Mouse (Mus musculus) myocyte (in vitro differentiated cells): Measurements from ENCODE around the gene Tmem213. TPM values are rescaled to one million over a fixed set of nuclear protein-coding genes. Genes with fewer than 3 reads are reported as not detected.

Experiments used
- H3K27me3 ChIP-seq: one replicate; pipeline ENCODE4 v1.6.1; 2011; ENCODE audit not compliant: control insufficient read depth, insufficient read depth, insufficient read length
- H3K36me3 ChIP-seq: one replicate; pipeline ENCODE4 v1.6.1; 2011; ENCODE audit not compliant: control insufficient read depth, insufficient read depth
- H3K4me2 ChIP-seq: one replicate; pipeline ENCODE4 v1.6.1; 2011; ENCODE audit warnings: low read depth, control low read depth
- H3K4me3 ChIP-seq: one replicate; pipeline ENCODE4 v1.5.1; 2011; ENCODE audit warnings: mild to moderate bottlenecking, control low read depth, moderate library complexity
- H3K79me2 ChIP-seq: one replicate; pipeline ENCODE4 v1.6.1; 2011; ENCODE audit not compliant: control insufficient read depth, insufficient read depth
- H3ac ChIP-seq: one replicate; pipeline ENCODE4 v1.6.1; 2011; ENCODE audit not compliant: control insufficient read depth, insufficient read length
- CEBPB ChIP-seq: IDR thresholded peaks from 2 replicates; pipeline ENCODE4 v1.6.1; 2011; ENCODE audit warnings: mild to moderate bottlenecking, moderate library complexity; ENCODE audit not compliant: poor library complexity, insufficient read depth, severe bottlenecking
- E2F4 ChIP-seq: IDR thresholded peaks from one replicate; pipeline ENCODE4 v1.6.1; 2011; ENCODE audit warnings: mild to moderate bottlenecking, control low read depth, moderate library complexity; ENCODE audit not compliant: insufficient read depth
- MAX ChIP-seq: IDR thresholded peaks from one replicate; pipeline ENCODE4 v1.6.1; 2011; ENCODE audit warnings: low read depth, mild to moderate bottlenecking, control low read depth
- MYOD1 ChIP-seq, 3 experiments: IDR thresholded peaks; one replicate each; pipeline ENCODE4 v1.6.1; 2011; ENCODE audit warnings: control low read depth in 2 of 3, low read depth in 2 of 3, mild to moderate bottlenecking in 2 of 3, moderate library complexity in 1 of 3; ENCODE audit not compliant: insufficient read length in 2 of 3, control insufficient read depth in 1 of 3
- MYOG ChIP-seq, 3 experiments: IDR thresholded peaks; one replicate each; pipeline ENCODE4 v1.6.1; 2011; ENCODE audit warnings: control low read depth in 2 of 3, low read depth in 2 of 3, mild to moderate bottlenecking in 2 of 3; ENCODE audit not compliant: insufficient read length in 2 of 3, control insufficient read depth in 1 of 3, insufficient read depth in 1 of 3
- POLR2A ChIP-seq: IDR thresholded peaks from one replicate; pipeline ENCODE4 v1.6.1; 2011; ENCODE audit warnings: low read depth, mild to moderate bottlenecking, control low read depth, moderate library complexity; ENCODE audit not compliant: insufficient read length
- POLR2AphosphoS2 ChIP-seq: IDR thresholded peaks from one replicate; pipeline ENCODE4 v1.6.1; 2011; ENCODE audit warnings: low read depth, control low read depth; ENCODE audit not compliant: insufficient read length
- REST ChIP-seq: IDR thresholded peaks from one replicate; pipeline ENCODE4 v1.6.1; 2011; ENCODE audit warnings: mild to moderate bottlenecking, control low read depth, moderate library complexity; ENCODE audit not compliant: insufficient read depth, insufficient read length
- SRF ChIP-seq: IDR thresholded peaks from one replicate; pipeline ENCODE4 v1.6.1; 2011; ENCODE audit warnings: low read depth; ENCODE audit not compliant: control insufficient read depth, insufficient read length
- TCF12 ChIP-seq: IDR thresholded peaks from one replicate; pipeline ENCODE4 v1.6.1; 2011; ENCODE audit warnings: mild to moderate bottlenecking, control low read depth; ENCODE audit not compliant: poor library complexity, insufficient read depth, severe bottlenecking
- TCF3 ChIP-seq: IDR thresholded peaks from one replicate; pipeline ENCODE4 v1.6.1; 2011; ENCODE audit warnings: low read depth, control low read depth; ENCODE audit not compliant: insufficient read length
- USF1 ChIP-seq: IDR thresholded peaks from one replicate; pipeline ENCODE4 v1.6.1; 2011; ENCODE audit warnings: low read depth, mild to moderate bottlenecking, control low read depth, moderate library complexity
- polyA plus RNA-seq: library from polyadenylated mRNA; unstranded; fragments of >200 nt; fragmentation: generic; extraction: Trizol; gene quantifications from one replicate; pipeline ENCODE4 v1.2.1, GENCODE M21; 2012; ENCODE audit warnings: missing spikeins

Gene Tmem213
- polyA plus RNA-seq, 1 experiment = not detected

DNA sequence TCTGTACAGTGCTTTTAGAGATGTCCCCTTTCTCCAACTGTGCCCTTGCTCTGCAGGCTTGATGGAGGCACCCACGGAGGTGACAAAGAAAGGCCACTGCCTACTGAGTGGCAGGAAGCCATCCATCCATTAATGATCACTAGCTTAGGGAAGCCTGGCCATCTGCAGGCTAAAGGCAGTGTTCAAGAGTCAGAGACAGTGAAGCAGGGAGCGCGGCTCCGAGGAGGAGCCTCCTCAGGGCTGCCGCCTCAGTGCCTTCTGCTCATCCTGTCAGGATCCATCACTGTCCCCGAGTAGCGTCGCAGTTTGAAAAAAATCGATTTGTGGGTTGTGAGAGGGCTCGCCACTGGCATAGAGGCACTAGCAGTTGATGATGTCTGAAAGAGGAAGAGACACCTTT, 39.6 kb downstream of the Tmem213 start:
- no peak overlapping the region for H3K4me2 ChIP-seq
- H3ac ChIP-seq = no peak overlapping the region
- no peaks in the 10 kb centered on the region for H3K79me2 ChIP-seq
- no peaks in the 10 kb centered on the region for H3K27me3 ChIP-seq
- H3K4me3 ChIP-seq = no peak overlapping the region
- TF ChIP-seq USF1 (no peak), POLR2A (no peak), REST (no peak), MYOD1 (IDR thresholded peaks at IDR 0.05; ENCODE audit: control insufficient read depth in 1 of 3, insufficient read length in 2 of 3, low read depth in 2 of 3) (no peak), E2F4 (no peak), POLR2AphosphoS2 (no peak), MAX (no peak), TCF12 (no peak), SRF (no peak)
- no peaks in the 10 kb centered on the region for H3K36me3 ChIP-seq

DNA sequence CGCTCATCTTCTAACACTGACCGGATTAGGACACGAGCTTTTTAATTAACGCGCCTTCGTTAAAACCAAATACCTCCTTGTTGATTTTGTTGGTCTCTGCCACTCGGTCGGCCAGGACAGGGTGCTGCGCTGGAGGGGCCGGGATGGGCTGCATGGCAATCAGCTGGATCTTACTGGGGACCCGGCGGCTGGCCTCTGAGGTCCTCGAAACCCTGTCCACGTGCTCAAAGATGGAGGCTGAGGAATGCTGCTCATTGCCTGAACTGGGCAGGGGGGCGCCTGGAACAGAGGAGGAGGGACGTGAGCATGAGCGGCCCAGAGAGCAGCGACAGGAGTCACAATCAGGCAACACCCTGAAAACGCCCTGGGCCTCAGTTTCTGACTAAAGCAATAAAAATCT, 40.4 kb downstream of the Tmem213 start:
- H3K4me3 ChIP-seq = no peak overlapping the region

DNA sequence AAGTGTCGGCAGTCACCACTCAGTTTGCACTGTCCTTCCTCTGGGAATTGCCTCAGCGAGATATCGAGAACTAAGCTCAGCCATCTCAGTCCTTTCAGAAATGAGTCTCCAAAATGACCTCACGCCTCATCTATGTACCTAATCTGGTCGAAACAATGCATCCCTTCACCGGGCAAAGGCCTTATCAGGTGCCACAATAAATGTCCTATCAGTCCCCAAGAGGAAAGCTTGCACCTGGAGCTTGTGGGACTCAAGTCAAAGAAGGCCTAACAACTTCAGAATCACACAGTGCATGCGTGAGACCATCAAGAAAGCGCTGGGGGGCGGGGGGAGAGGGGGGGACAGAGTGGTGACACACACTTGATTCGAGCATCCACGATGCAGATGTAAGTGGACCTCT, 43.2 kb downstream of the Tmem213 start:
- Histone ChIP-seq H3K36me3 (no peaks in the 10 kb centered on the region), H3K4me2 (no peak overlapping the region)
- TF ChIP-seq MYOD1 (IDR thresholded peaks at IDR 0.05; ENCODE audit: control insufficient read depth in 1 of 3, insufficient read length in 2 of 3, low read depth in 2 of 3) = no peak
- TF ChIP-seq POLR2AphosphoS2 = no peak
- no peak for TF ChIP-seq TCF12
- no peak for TF ChIP-seq SRF
- no peak for TF ChIP-seq E2F4
- TF ChIP-seq MYOG (IDR thresholded peaks at IDR 0.05; ENCODE audit: control insufficient read depth in 1 of 3, insufficient read depth in 1 of 3, insufficient read length in 2 of 3, low read depth in 2 of 3) = no peak
- no peak for TF ChIP-seq REST
- no peak for TF ChIP-seq TCF3
- no peak for TF ChIP-seq USF1
- no peak for TF ChIP-seq POLR2A

More for the DNA sequence above, 40.4 kb downstream of the Tmem213 start:
- no peaks in the 10 kb centered on the region for H3K79me2 ChIP-seq
- no peak overlapping the region for H3K4me2 ChIP-seq
- H3K27me3 ChIP-seq = no peaks in the 10 kb centered on the region
- TF ChIP-seq TCF3 (no peak), SRF (no peak), CEBPB (no peak), POLR2A (no peak), MYOD1 (IDR thresholded peaks at IDR 0.05; ENCODE audit: control insufficient read depth in 1 of 3, insufficient read length in 2 of 3, low read depth in 2 of 3) (no peak), REST (no peak), MYOG (IDR thresholded peaks at IDR 0.05; ENCODE audit: control insufficient read depth in 1 of 3, insufficient read depth in 1 of 3, insufficient read length in 2 of 3, low read depth in 2 of 3) (no peak), POLR2AphosphoS2 (no peak), USF1 (no peak)
- H3K36me3 ChIP-seq = no peaks in the 10 kb centered on the region
- H3ac ChIP-seq = no peak overlapping the region

DNA sequence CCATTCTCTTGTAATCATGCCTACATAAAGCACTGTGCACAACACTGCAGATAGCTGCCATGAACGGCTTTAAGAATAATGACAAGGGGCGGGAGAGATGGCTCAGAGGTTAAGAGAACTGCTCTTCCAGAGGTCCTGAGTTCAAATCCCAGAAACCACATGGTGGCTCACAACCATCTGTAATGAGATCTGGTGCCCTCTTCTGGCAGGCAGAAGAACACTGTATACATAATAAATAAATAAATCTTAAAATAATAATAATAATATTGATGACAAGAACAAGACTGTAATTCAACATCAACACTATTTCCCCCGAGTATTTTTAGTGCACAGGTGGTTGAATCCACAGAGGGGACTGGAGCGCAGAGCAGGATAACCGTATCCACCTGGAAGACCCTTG, 47.1 kb downstream of the Tmem213 start:
- H3K4me2 ChIP-seq = no peak overlapping the region
- no peaks in the 10 kb centered on the region for H3K36me3 ChIP-seq
- TF ChIP-seq SRF = no peak
- no peak for TF ChIP-seq CEBPB
- no peak for TF ChIP-seq REST
- no peak for TF ChIP-seq TCF12
- TF ChIP-seq TCF3 = no peak
- no peak for TF ChIP-seq MAX
- TF ChIP-seq USF1 = no peak
- no peak for TF ChIP-seq E2F4
- no peak for TF ChIP-seq POLR2AphosphoS2
- TF ChIP-seq MYOD1 (IDR thresholded peaks at IDR 0.05; ENCODE audit: control insufficient read depth in 1 of 3, insufficient read length in 2 of 3, low read depth in 2 of 3) = no peak
- TF ChIP-seq MYOG (IDR thresholded peaks at IDR 0.05; ENCODE audit: control insufficient read depth in 1 of 3, insufficient read depth in 1 of 3, insufficient read length in 2 of 3, low read depth in 2 of 3) = no peak
- no peak overlapping the region for H3K4me3 ChIP-seq
- H3K79me2 ChIP-seq = no peaks in the 10 kb centered on the region
- H3ac ChIP-seq = no peak overlapping the region
- no peaks in the 10 kb centered on the region for H3K27me3 ChIP-seq

More for the DNA sequence above, 43.2 kb downstream of the Tmem213 start:
- H3K27me3 ChIP-seq = no peaks in the 10 kb centered on the region
- H3ac ChIP-seq = no peak overlapping the region
- no peak overlapping the region for H3K4me3 ChIP-seq
- no peaks in the 10 kb centered on the region for H3K79me2 ChIP-seq

DNA sequence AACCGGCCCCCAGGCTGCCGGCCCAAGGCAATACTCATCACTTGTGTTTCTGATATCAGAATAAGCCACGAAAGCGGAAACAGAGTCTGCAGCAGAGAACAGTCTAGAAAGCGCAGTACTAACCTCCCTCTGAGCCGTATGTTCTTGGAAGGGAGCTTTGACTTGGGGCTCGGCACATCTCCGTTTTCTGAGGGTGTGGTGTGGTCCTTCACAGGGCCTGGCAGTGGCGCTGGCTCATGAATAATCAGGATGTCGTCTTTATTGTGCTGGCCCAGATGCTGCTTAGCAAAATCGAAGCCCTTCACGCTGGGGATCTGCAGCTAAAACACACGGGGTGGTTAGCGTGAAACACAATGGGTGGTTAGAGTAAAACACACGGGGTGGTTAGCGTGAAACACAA, 48.9 kb downstream of the Tmem213 start:
- TF ChIP-seq MYOD1 (IDR thresholded peaks at IDR 0.05; ENCODE audit: control insufficient read depth in 1 of 3, insufficient read length in 2 of 3, low read depth in 2 of 3) (no peak), POLR2AphosphoS2 (no peak), TCF12 (no peak), TCF3 (no peak), CEBPB (no peak), USF1 (no peak), MYOG (IDR thresholded peaks at IDR 0.05; ENCODE audit: control insufficient read depth in 1 of 3, insufficient read depth in 1 of 3, insufficient read length in 2 of 3, low read depth in 2 of 3) (no peak), MAX (no peak), E2F4 (no peak)
- H3K79me2 ChIP-seq = no peaks in the 10 kb centered on the region
- H3K4me2 ChIP-seq = no peak overlapping the region
- no peaks in the 10 kb centered on the region for H3K36me3 ChIP-seq
- H3K4me3 ChIP-seq = no peak overlapping the region
- no peaks in the 10 kb centered on the region for H3K27me3 ChIP-seq
- no peak overlapping the region for H3ac ChIP-seq
